19 mouse cellular contexts compared by ENCODE assay signal in genomic region chr1:136664921-136665582, GRCm38 (mm10). TPM values are rescaled to one million over a fixed set of nuclear protein-coding genes. Genes with fewer than 3 reads are reported as not detected.
DNase-seq lines count a peak whose midpoint lies in the region; ATAC-seq and TF ChIP-seq lines count a peak whose summit lies in the region.
"Had no signal": no experiment of that assay in that cellular context is flagged by ENCODE, and none has a peak within 500 bp of the region (broad histone marks: within the 10 kb centered on the region; RNA-seq: fewer than 3 reads in every experiment).

No protein-coding gene starts in this region.

- no peak for ATAC-seq in heart, embryonic 12.5 days (ENCODE audit: insufficient number of reproducible peaks, low FRiP score)
- peak; percentile 70 for ATAC-seq in liver, embryonic 16.5 days (ENCODE audit: low read depth)
- no peak for ATAC-seq in kidney, embryonic 15.5 days (replicated peaks; ENCODE audit: low FRiP score)
- ATAC-seq: forebrain, embryonic 14.5 days; hindbrain, postnatal 0 days; midbrain, embryonic 16.5 days had no signal

- TF ChIP-seq POLR2A in heart, adult 2 months (IDR thresholded peaks at IDR 0.05; ENCODE audit: insufficient read depth, low read depth, low read length), result no peak

- peaks cover 17% of the 10 kb centered on the region for H3K4me1 ChIP-seq in heart, embryonic 12.5 days (replicated peaks)
- no peaks in the 10 kb centered on the region for H3K4me1 ChIP-seq in heart, adult 2 months (ENCODE audit: control insufficient read depth, insufficient read depth, low read length)
- no peaks in the 10 kb centered on the region; the same call in 1 of the 2 replicates for H3K4me1 ChIP-seq in liver, embryonic 16.5 days (ENCODE audit: control insufficient read depth, low read depth, low read length)
- H3K4me1 ChIP-seq in kidney, embryonic 15.5 days, result peaks cover 14% of the 10 kb centered on the region

- WGBS in heart, embryonic 12.5 days, result 42% methylated on average over 6 of the region's 6 CpGs
- WGBS in heart, adult 2 months, result 67% methylated on average over 6 of the region's 6 CpGs
- 46% methylated on average over 6 of the region's 6 CpGs for WGBS in liver, embryonic 16.5 days (ENCODE audit: insufficient replicate concordance)
- 39% methylated on average over 6 of the region's 6 CpGs for WGBS in kidney, embryonic 15.5 days

- no peak for DNase-seq in heart, adult 2 months
- peak; percentile 28 for DNase-seq in urinary bladder, postnatal 14 days (ENCODE audit: low spot score)
- no peak for DNase-seq in urinary bladder, postnatal 25 days (ENCODE audit: low spot score)
- no peak for DNase-seq in embryo, embryonic 10 days (ENCODE audit: low spot score)
- DNase-seq in natural killer cell, adult 2 months (ENCODE audit: low spot score in 2 of 2), result no peak
- DNase-seq: adrenal gland, adult 2 months; cerebellum, adult 8-10 months; heart, postnatal 36 days; right cerebral cortex, postnatal 25 days; thymus, postnatal 36 days had no signal

- intact Hi-C loops in heart, adult 2 months (cut with DNase I), result no loop called here

- no peak overlapping the region for H3K9ac ChIP-seq in heart, embryonic 12.5 days
- no peak overlapping the region for H3K9ac ChIP-seq in heart, adult 2 months (ENCODE audit: low read depth, low read length)
- H3K9ac ChIP-seq in liver, embryonic 16.5 days (ENCODE audit: low read depth, low read length), result no peak overlapping the region
- no peak overlapping the region for H3K9ac ChIP-seq in kidney, embryonic 15.5 days
- H3K9ac ChIP-seq: embryonic facial prominence, embryonic 15.5 days; limb, embryonic 13.5 days; neural tube, embryonic 12.5 days had no signal

- H3K4me2 ChIP-seq in heart, embryonic 12.5 days, result no peak overlapping the region
- no peak overlapping the region for H3K4me2 ChIP-seq in liver, embryonic 16.5 days (ENCODE audit: low read depth, low read length)
- no peak overlapping the region for H3K4me2 ChIP-seq in kidney, embryonic 15.5 days
- H3K4me2 ChIP-seq: embryonic facial prominence, embryonic 15.5 days; limb, embryonic 13.5 days; neural tube, embryonic 12.5 days had no signal

- no peaks in the 10 kb centered on the region for H3K79me2 ChIP-seq in heart, adult 2 months (replicated peaks; ENCODE audit: control insufficient read depth, insufficient read depth, low read length)

- TF ChIP-seq EP300 in heart, adult 2 months (IDR thresholded peaks at IDR 0.05; ENCODE audit: insufficient read depth, low read depth, low read length), result no peak

- H3K9me3 ChIP-seq in heart, embryonic 12.5 days (replicated peaks), result no peaks in the 10 kb centered on the region
- H3K9me3 ChIP-seq in liver, embryonic 16.5 days (replicated peaks; ENCODE audit: control insufficient read depth, low read length), result no peaks in the 10 kb centered on the region
- no peaks in the 10 kb centered on the region for H3K9me3 ChIP-seq in kidney, embryonic 15.5 days (replicated peaks)
- H3K9me3 ChIP-seq: embryonic facial prominence, embryonic 15.5 days; limb, embryonic 13.5 days; neural tube, embryonic 12.5 days had no signal

- no peaks in the 10 kb centered on the region for H3K36me3 ChIP-seq in heart, embryonic 12.5 days
- H3K36me3 ChIP-seq in heart, adult 2 months (ENCODE audit: control insufficient read depth, insufficient read depth, low read length), result no peaks in the 10 kb centered on the region
- no peaks in the 10 kb centered on the region for H3K36me3 ChIP-seq in liver, embryonic 16.5 days (ENCODE audit: control insufficient read depth, insufficient read depth)
- no peaks in the 10 kb centered on the region for H3K36me3 ChIP-seq in kidney, embryonic 15.5 days
- H3K36me3 ChIP-seq: embryonic facial prominence, embryonic 15.5 days; limb, embryonic 13.5 days; neural tube, embryonic 12.5 days had no signal

- no peaks in the 10 kb centered on the region for H3K27me3 ChIP-seq in heart, embryonic 12.5 days (replicated peaks)
- no peaks in the 10 kb centered on the region for H3K27me3 ChIP-seq in heart, adult 2 months (ENCODE audit: control insufficient read depth, insufficient read depth, low read length)
- H3K27me3 ChIP-seq in liver, embryonic 16.5 days (ENCODE audit: control insufficient read depth, insufficient read depth, low read depth, low read length), result no peaks in the 10 kb centered on the region
- H3K27me3 ChIP-seq in kidney, embryonic 15.5 days, result no peaks in the 10 kb centered on the region
- H3K27me3 ChIP-seq: embryonic facial prominence, embryonic 15.5 days; limb, embryonic 13.5 days; neural tube, embryonic 12.5 days had no signal

- no peak for TF ChIP-seq CTCF in heart, adult 2 months (IDR thresholded peaks at IDR 0.05)

- peak overlapping the region; percentile 28; the same call in 1 of the 2 replicates for H3K27ac ChIP-seq in heart, embryonic 12.5 days (ENCODE audit: poor library complexity, severe bottlenecking)
- no peak overlapping the region for H3K27ac ChIP-seq in heart, adult 2 months
- peak overlapping the region; percentile 77 for H3K27ac ChIP-seq in liver, embryonic 16.5 days (ENCODE audit: low read length)
- no peak overlapping the region for H3K27ac ChIP-seq in kidney, embryonic 15.5 days
- H3K27ac ChIP-seq: embryonic facial prominence, embryonic 15.5 days; hindbrain, postnatal 0 days; limb, embryonic 13.5 days; neural tube, embryonic 12.5 days had no signal

- no peak overlapping the region for H3K4me3 ChIP-seq in heart, embryonic 12.5 days
- no peak overlapping the region for H3K4me3 ChIP-seq in heart, adult 2 months
- H3K4me3 ChIP-seq in liver, embryonic 16.5 days (ENCODE audit: low read depth, low read length), result no peak overlapping the region
- H3K4me3 ChIP-seq in kidney, embryonic 15.5 days (replicated peaks), result no peak overlapping the region
- H3K4me3 ChIP-seq: embryonic facial prominence, embryonic 15.5 days; limb, embryonic 13.5 days; neural tube, embryonic 12.5 days had no signal

RNA-seq across cellular contexts. Expression of gene Zfp281, which starts 40.4 kb away (rescaled TPM):
- 18.2 and 19.2 TPM in 2 replicates for polyA plus RNA-seq in heart, embryonic 12.5 days (2016; fragmentation: Nextera tagmentation; extraction: Ambion mirVana)
- 10 to 100 TPM in 1 of 2 experiments, 1 to 10 TPM in 1; 9.9 to 10.1 TPM for total RNA-seq in heart, adult 2 months (2021)
- polyA plus RNA-seq in heart, adult 2 months (2012; rRNA removed), result 2.1 and 3.2 TPM in 2 replicates
- 6.4 TPM in 2 replicates for polyA plus RNA-seq in liver, embryonic 16.5 days (2015; fragmentation: Nextera tagmentation; extraction: Ambion mirVana)
- polyA plus RNA-seq in kidney, embryonic 15.5 days (2015; fragmentation: Nextera tagmentation; extraction: Ambion mirVana), result 23.0 and 23.1 TPM in 2 replicates

Comparison
In these comparisons a context has a peak if more than half of its experiments do, and no peak if none do; other contexts are left out.
1. H3K27ac ChIP-seq: peak in heart, embryonic 12.5 days (single experiment) and liver, embryonic 16.5 days (single experiment); none in heart, adult 2 months (single experiment) and kidney, embryonic 15.5 days (single experiment).